Mouse (Mus musculus) neutrophil, adult 5-6 weeks (primary cell): ENCODE measurements around the gene Ptcd1. TPM values are rescaled to one million over a fixed set of nuclear protein-coding genes. Genes with fewer than 3 reads are reported as not detected.
"Not testable (repeated sequence)": the region's sequence is repeated elsewhere in the genome, so short reads cannot be mapped to it uniquely, and the experiment has no call there.

ENCODE experiments used
- ATAC-seq: fragments of 151-379, 151-347 bp; 2 replicates; pipeline ENCODE4 v1.8.0; 2017; ENCODE audit warnings: mild to moderate bottlenecking, moderate TSS enrichment; ENCODE audit not compliant: insufficient number of reproducible peaks, poor library complexity, low FRiP score, severe bottlenecking; ENCODE audit errors: extremely low read depth
- total RNA-seq: library from RNA; stranded (forward); fragments of 200-1000 nt; gene quantifications from 2 replicates; pipeline ENCODE4 v1.2.3, GENCODE M21; 2017

Gene Ptcd1
- total RNA-seq, 1 experiment from 2014 or later: 20.8 TPM

DNA sequence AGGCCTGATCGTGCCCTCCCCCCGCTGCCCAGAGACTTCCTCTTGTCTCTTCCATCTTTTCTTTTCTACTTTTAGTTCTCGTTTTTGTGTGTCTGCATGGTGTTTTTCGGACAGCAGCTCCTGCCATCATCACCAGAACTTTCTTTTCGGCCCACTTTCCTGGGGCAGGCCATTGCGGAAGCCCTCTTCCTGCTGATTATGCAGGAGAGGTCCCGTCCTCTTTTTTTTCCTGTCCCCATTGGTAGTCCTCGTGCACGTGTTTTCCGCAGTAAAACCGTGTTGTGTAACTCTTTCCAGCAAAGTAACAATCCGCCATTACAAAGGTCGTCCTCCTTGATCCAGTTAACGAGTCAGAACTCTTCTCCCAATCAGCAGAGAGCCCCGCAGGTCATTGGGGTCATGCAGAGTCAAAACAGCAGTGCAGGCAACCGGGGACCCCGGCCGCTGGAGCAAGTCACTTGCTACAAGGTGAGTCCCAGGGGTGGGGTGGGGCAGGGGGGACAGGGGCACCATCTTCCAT lies 11.6 kb upstream of the Ptcd1 start:
- no peak for ATAC-seq

DNA sequence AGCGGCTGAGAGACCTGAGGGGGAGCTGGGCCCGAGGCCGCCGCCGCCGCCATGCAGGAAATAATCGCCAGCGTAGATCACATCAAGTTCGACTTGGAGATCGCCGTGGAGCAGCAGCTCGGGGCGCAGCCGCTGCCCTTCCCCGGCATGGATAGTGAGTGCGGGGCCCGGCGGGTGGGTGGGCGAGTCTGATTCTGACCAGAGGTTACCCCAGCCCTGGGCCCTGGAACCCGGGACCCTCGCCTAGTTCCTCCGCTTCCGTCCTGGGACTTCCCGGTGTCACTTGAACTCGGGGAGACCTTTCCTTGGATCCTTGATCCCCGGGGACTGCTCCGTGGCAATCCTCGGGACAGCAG lies 376 bp upstream of the Ptcd1 start:
- no peak for ATAC-seq

DNA sequence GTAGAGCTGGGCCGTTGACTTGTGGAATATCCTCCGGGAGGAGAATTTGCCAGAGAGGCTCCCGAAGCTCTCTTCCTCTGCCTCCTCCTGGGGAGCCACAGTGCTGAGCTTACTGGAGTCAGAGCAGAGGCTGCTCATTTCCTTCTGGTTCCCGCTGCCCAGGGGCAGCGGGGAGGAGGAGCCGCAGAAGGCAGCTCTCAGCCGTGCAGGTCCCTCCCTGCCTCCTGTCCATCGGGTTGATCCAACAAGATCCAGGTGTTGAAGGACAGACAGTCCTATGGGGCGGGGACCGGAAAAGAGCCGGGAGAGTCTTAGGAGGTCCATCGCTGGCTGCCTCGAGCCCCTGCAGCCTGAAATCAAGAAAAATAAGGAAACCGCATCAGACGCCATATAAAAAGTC lies 1.7 kb downstream of the Ptcd1 start:
- no peak for ATAC-seq

DNA sequence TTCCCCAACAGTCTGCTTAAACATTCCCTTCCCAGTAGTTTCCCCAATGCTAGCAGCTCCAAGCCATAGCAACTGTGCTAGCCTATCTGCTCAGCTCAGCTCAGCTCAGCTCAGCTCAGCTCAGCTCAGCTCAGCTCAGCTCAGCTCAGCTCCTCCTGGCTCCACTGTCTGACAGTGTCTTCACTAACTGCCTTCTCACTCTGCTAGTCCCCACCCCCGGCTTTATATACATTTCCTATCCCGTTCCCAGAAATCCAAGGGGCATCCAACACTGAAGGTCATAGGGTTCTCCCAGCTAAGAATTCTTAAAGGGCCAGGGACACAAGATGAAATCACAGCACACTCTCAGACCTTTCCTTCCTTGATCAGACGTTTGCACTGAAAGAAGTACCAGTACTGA lies 2.2 kb downstream of the Ptcd1 start:
- no peak for ATAC-seq

DNA sequence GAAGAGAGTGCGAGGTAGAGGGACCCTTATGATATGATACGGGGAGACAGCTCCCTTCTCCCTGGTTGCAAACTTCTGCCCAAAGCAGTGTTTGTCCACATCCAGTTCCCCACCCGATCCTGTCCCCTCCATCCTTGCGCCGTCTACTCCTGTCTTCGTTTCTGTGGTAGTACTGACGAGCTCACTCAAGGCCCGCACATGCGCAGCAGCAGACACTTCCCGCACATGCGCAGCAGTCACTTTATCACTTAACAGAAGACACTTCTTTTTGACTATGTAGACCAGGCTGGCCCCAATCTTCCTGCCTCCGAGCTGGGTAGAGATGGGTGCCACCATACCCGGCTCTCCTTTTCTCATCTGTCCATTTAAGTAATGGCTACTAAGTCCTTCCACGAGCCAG lies 5.5 kb downstream of the Ptcd1 start:
- ATAC-seq: no peak

DNA sequence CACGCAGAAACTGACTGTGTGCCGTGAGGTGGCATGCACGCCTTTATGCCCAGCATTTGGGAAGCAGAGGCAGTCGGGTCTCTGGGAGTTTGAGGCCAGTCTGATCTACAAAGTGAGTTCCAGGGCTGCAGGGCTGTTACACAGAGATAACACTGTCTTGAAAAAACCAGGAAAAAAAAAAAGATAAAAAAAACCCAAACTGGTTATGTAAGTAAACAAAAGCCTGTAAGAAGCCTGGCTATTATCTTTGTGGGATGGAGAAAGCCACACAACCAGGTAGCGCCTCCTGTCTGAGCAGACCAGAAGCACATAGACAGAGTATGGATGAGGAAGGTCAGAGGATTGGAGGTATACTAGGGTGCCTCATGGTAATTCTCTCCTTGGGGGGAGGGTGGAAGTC lies 14.2 kb downstream of the Ptcd1 start:
- ATAC-seq: no peak

DNA sequence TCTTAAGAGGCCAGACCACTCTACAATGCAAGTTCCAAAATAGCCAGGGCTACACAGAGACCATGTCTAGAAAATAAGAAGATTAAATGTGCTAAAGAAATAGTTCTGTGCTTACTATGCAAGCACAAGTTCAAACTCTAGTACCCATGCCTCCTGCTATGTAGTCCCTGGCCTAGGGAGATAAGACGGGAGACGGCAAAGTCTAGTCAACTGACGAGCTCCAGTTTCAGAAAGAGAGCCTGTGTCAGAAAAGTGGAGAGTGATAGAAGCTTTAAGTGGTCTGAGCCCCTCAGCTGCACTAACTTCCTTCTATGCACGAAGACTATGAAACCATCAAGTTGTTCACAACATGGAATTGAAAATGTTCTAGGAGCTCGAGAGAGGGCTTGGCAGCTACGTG lies 17.6 kb downstream of the Ptcd1 start:
- ATAC-seq: no peak

DNA sequence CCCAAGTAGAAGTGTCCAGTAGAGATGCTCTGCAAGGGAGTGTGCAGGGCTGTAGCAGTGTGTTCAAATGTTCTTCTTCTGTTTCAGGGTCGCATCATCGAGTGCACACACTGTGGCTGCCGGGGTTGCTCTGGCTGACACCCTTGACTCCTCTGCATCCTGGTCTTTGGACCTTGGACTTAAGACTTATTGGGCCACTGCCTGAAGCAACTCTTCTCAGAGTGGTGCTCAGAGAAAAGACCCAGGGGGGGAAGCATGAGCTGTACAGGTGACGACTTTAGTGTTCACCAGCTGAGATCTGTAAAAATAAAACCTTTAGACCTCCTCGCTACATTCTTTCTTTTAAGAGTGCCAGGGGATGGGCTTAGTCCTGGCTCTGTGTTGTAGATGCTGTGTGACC lies 19.2 kb downstream of the Ptcd1 start:
- ATAC-seq: no peak

DNA sequence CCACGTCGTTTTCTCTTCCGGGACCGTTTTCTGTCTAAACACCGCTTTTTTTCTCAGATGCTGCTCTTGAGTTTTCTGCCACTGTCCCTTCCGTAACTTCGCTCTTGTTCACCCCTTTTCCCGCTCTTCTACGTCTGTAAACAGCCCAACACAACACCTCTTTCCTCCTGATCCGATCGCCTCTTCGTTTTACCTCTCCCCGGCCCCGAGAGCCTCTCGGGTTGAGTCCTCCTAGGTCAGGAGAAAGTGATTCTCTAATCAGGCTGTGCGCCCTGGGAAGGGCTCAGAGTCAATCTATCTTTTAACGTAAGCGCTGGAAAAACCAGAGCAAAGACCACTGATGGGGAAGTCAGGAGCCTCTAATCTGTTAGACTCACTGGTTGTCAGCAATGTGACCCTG lies 26.3 kb downstream of the Ptcd1 start:
- ATAC-seq: no peak

DNA sequence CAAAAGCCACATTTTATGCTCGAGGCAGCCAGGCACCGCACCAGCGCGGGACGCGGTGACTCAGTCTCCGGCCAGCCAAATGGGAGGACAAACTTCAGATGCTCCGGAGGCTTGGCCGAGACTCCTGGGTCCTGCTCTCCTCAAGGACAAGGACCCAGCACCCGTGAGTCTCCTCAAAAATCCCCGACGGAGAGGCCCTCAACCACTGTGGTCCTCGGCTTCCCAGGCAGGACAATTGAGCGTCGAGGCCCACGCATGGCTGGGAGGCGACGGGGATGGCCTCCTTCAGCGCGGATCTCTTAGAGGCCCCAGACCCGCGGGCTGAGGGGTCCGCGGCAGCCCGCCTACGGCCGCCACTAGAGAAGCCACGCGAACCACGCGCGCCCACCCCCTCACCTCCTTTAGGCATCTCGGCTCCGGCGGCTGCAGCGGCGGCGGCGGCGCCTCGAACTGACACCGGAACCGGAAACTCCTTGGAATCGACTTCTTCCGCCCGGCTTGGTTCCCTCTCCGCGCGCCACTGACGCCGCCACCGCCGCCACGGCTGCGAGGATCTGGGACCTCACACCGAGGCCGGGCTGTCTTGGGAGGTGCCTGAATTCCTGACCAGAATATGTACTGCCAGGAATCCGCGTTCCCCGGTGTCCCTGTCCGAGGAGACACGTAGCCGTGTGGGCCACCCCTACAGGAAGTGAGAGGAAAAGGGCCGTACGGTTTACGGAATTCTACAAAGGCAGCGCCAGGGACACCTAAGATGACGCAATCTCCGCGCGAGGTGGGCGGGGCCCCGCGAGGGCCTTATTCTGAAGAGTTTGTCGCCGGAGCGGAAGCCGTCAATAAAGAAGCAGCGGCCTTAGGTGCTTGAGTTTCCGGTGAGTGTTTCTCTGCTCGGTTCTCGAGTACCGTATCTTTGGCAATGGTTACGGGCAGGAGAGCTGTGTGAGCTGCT lies 27.1 kb downstream of the Ptcd1 start, which contains the start of the genes Pdap1 and Bud31:
Gene Pdap1, minus strand, starts transcription at position 668 of the 949 bp plus-strand sequence.
Gene Bud31, plus strand, starts transcription at position 792 of the 949 bp plus-strand sequence.
- ATAC-seq: peak; percentile 86

DNA sequence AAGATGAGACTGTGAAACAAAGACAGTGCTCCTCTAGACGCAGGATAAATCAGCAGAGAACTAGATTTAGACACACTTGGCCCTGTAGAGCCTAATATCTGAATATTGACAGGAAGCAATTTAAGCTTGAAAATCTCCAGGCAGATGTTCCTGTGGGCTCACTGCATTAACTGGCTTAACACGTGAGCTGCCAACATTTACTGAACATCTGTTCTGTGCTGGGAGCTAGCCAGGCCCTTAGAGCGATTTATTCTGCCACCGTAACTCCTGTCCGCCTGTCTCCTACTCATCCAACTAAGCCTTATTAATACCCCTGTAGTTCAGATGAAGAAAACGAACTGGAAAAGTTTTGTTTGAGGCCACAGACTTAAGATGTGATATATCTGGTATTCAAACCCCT lies 28.1 kb downstream of the Ptcd1 start:
- no peak for ATAC-seq

DNA sequence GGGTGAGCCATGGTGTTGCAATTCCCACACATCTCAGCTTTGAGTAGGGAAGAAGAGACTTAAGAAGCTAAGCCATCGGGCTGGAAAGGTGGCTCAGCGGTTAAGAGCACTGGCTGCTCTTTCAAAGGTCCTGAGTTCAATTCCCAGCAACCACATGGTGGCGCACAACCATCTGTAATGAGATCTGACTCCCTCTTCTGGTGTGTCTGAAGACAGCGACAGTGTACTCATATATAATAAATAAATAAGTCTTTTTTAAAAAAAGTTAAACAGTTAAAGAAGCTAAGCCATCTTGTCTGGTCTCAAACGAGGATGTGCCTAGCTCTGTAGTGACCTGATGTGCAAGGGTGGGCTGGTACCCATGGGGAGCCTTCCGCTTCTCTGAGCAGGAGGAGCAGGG lies 33.6 kb downstream of the Ptcd1 start:
- ATAC-seq: not testable (repeated sequence)

DNA sequence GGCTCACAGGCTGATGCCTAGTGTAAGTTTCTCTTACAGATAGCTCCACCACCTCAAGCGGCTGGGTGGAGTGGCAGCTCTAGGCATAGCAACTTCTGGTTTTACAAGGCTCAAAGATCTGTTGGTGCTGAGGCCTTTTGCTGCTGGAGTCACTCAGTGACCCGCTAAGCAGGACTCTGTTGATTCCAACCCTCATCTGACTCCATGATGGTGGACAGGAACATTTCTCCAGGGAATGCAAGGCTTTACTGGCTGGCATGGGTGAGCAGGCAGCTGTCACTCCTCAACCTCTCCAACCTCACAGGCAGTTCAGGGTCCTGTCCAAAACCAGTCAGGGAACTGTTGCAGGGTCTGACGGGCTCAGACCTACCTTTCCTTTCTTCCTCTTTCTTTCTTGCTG lies 35.9 kb downstream of the Ptcd1 start:
- no peak for ATAC-seq

DNA sequence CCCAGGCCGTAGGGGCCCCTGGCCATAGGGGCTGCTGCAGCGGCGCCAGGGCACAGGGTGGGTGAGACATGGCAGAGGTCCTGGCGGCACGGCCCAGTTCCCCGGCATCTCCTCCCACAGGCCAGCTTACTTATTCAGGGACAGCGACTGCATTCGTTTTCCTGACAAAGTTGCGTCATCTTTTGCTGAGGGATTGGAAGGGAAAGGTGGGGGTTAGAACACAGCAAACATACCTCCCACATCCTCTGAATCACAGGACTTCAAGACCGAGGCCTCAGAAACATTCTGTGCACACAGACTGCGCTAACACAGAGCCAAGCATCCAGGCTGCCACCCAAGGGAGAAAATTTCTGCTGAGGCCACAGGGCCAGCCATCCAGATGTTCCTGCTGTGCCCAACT lies 36.7 kb downstream of the Ptcd1 start:
- no peak for ATAC-seq

DNA sequence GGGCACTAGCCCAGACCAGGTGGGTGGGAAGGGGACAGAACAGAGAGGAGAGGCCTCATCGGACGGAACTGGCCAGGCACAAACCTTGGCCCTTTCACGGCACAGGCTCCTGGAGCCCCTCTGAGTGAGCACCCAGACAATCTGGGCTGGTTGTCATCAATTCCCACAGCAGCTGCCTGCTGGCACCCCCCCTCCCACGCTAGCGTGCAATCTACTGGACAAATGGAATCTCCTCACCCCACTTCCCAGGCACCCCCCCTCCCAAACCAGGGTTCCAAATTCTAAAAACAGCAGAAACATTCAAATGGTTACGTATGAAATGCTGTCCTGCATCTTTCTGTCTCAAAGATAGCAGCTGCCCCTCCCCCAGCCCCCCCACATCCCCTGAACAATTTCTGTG lies 37.1 kb downstream of the Ptcd1 start:
- ATAC-seq: not testable (repeated sequence)

DNA sequence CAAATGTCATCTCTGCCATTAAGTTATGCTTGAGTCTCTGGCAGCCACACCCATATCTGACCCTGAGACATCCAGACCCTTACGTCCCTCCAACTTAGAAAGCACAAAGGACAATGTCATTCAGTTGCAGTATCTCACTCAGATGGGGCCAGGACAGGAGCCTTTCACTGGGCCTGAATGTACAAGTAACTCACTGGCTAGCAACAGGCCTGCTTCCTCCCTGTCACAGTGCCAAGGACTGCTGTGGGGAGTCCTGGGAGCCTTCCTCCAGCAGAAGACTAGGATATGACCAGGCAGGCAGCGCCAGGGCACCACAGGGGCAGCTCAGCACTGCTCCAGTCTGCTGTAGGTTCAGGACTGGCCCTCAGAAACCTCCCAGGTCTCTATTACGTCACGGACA lies 37.8 kb downstream of the Ptcd1 start:
- no peak for ATAC-seq

DNA sequence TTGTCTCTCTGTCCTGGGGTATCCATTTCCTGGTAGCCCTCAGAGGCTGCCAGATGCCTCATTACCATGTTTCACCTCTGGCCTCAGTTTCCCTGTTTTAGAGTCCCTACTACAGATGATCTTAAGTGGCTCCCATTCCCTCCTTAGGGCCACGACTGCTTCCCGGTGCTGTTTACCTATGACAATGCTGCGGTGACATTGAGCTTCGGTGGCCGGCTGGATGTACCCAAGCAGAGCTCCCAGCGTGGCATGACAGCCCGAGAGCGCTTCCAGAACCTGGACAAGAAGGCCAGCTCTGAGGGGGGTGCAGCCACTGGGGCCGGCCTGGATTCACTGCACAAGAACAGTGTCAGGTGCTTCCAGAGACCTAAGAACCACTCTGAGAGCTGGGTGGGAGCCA lies 40.3 kb downstream of the Ptcd1 start:
- no peak for ATAC-seq

DNA sequence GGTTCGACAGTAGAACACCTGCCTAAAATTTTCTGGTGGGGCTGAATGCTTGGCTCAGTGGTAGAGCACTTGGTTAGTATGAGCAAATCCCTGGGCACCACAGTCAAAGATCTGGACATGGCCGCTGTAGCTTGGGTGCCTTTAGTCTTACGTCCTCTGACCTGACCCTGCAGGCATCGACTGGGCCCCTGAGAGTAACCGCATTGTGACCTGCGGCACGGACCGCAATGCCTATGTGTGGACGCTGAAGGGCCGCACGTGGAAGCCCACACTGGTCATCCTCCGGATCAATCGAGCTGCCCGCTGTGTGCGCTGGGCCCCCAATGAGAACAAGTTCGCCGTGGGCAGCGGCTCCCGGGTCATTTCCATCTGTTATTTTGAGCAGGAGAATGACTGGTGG lies 43.5 kb downstream of the Ptcd1 start:
- ATAC-seq: no peak

DNA sequence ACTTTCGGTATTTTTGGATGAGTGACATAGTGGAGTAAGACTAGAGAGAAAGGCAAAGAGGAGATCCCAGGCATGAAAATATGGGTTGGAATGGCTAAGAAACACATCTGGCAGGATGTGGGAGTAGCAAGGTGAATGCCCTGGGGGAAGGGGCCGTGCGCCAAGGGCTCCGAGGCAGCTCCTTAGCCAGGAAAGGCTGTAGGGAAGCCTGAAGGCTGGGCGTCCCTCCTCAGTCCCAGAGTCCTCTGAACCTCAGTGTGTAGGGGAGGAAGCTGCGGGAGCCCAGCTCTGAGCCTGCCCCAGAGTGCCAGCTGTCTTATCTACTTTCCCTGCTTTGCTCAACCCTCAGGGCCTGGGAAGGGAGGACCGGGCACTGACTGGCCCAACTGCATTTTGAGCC lies 46.0 kb downstream of the Ptcd1 start:
- ATAC-seq: no peak

DNA sequence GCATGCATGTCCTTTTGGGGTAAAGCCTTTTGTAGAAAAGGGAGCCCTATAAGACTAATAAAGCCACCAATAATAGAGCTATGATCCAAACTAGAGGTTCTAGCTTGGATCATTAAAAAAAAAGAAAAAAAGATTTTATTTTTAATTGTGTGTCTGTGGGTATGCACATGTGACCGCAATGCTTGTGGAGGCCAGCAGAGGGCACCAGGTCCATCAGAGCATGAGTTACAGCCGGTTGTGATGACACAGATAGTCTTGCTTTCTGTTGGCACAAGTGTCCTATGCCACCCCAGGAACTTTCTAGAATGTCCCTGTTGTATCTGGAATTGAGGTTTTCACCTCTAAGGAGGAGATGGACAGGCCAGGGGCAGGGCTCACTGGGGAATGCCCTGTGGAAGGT lies 47.5 kb downstream of the Ptcd1 start:
- ATAC-seq: 0 out of 2 replicates have a peak, but pooled peaks have one; percentile 16

DNA sequence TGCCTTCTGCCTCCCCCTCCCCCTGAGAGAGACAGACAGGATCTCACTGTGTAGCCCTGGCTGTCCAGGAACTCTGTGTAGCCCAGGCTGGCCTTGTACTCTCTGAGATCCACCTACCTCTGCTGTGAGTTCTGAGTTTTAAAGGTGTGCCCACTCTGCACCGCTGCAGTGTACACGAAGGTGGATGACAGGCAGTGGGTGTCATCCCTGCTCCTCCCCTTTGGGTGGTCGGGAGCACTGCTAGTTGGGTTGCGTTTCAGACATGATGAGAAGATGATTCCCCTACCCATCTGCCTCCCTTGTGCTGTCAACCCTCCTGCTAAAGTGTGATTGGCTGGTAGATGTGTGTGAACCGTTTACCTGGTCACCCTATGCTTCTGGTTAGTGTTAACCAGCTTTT lies 48.4 kb downstream of the Ptcd1 start:
- no peak for ATAC-seq
